Mouse (Mus musculus): ENCODE measurements at regions not wholly inside any gene's neighbourhood (a gene's known extent, or its start where the extent isn't known, plus 50 kb on each side); places are given as distances from the start of the nearest gene placed in this dataset.
A peak's percentile ranks its signal among the peaks of the same experiment; 100 is the strongest.

DNA sequence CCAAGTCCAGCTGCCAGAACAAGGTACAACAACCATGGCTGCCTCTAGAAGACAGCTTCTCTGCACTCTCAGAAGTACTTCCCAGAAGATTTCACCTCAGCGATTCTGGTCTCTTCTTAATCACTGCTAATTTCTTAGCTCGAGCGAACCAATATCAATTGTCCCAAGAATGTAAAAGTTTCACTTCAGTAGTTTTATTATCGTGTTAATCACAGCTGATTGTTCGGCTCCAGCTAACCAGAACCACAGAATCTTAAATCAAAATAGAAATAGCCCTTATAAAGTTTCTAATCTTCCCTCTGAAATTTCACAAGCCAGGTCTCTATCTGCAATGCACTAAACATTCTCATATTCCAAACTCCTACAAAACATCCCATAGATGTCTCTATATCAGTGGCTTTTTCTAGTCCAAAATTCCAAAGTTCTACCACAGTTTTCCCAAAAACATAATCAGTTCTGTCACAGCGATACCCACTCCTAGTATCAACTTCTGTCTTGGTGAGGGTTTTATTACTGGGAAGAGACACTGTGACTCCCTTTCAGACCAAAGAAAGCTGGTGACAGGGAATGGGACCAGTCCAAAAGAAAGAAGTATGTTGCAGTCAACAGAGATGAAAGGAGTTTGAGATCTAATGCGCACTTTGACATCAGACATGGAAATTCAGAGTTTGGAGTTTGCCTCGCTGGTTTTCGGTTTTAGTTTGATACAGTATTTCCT lies 130.2 kb downstream of the Gm10283 start:
- DNase-seq, result no peak

DNA sequence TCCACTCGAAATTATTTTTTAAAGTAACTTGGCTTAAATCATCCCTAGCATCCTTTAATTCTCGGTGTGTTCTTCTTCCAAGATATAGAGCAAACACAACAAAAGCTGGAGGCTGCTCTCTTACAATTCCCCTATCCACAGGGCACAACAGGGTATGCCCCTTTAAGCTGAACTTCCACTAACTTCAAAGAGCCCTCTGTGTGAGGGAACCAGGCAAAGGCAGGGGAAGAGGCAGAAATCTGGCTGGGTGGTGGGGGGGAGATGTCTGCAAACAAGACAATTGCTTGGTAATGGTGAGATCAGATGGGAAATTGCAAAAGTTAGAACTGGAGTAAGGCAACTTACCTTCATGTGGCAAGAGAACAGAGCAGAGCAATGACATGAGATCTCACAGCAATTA lies 154.7 kb downstream of the Gm10283 start:
- no peak for DNase-seq

DNA sequence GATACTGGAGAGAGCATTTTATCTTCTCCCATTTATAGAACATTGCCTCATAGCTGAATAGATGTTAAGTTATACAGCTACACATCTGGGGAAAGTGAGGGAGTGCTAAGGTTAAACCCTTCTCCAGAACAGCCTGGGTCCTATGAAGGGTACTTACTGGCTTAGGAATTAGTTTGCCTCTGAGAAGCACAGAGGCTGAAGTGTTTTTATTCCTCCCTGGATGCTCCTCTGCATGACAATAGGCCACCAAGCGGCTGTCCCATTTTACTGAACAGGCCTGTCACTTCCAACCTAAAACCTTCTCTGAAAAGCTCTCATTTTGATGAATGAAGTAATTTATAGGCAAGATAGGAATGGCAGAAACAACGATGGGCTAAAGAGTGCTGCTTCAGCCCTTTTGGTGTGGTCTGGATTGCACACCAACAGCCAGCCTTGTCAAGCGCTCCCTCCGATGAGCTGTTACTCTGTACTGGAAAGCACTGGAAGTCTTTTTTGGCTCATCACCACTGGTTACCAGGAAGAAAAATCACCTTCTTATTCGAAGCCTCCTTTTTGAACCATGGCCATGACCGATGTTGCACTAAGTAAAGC lies 157.1 kb downstream of the Gm10283 start:
- DNase-seq, result no peak

DNA sequence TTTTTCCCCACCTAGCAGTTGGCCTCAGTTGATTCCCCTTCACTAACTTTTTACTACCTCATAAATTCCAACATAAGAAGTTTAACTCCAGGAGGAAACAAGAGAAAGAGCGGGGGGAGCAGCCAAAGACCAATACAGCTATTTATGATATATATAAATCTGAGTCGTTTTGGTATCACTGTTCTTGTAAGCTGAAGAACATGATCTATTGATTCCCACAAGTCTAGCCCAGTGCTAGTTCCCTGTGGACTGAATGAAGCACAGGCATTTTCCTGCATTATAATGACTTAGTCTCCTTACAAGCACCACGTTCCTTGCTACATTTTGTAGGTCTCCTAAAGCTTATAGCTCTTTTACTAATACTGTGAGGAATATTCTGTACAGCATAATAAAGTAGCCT lies 187.5 kb downstream of the Gm10283 start:
- DNase-seq, result no peak

DNA sequence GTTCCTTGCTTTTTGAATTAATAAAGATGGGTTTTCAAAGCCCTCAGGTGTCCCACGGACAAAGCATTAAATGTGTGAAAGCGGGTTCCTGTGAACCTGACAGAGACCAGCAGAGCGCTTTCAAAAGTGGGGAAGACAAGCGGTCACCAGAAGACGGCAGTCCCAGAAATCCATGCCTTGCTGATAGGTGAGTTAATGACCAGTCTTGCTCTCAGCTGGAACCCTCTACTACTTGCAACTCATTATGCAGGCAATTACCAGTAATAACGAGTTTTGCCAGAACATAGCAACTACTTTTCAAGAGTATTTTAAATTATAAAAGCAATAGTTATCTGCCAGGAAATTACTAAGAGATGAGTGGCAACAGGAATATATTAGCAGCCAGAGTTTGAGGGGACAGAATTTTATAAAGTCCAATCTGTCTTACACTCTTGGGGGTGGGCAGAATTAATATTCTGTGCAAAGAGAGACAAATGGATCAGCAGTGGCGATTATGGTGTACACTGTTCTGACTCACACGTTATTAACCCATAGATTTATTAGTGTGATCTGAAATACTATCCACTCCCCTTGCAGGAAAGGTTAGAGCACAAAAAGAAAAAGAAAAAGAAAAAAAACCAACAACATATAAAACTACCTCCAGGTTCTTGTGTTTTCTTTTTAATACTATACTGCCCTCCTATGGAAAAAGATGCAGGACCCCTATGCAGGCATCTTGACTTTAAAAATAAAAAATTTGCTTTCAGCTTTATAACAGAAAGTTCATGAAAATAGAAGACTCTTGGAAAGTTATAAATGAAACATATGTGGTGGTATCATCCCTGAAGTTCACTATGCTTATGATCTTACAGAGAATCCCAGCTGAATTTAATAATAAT lies 188.8 kb downstream of the Gm10283 start:
- DNase-seq, result no peak

DNA sequence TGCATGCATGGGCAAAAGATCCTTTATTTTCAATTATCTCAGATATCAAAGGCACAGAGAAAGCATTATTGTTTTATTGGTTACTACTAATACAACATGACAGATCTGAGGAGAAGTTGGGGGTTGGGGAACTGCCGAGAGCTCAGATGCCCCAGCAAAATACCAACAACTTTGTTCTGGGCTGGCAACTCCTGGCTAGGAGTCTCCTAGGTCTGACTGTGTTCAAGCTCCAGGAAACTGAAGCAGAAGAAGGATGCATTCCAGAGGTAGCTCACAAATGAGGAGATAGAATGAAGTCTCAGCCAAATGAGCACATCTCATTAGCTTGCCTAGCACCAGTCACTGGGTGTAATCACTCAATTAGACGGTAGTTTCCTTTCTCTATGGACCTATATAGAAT lies 192.9 kb downstream of the Gm10283 start:
- DNase-seq, result no peak

DNA sequence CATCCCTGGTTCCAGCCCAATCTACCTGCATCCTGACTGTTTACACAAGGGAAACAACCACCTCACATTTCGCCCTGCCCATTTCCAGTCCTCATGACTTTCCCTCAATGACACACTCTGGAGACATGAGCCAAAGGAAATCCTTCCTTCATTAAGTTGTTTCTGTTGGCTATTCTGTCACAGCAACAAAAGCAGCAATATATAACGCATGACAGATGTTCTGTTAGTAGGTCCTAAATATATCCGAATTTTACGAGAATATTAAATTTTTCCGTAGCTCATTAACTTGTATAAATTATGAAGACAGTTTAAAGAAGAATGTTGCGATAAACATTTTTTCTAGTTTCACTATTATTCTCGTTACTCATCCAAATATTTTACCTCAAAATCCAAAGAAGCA lies 201.7 kb downstream of the Gm10283 start:
- no peak for DNase-seq

DNA sequence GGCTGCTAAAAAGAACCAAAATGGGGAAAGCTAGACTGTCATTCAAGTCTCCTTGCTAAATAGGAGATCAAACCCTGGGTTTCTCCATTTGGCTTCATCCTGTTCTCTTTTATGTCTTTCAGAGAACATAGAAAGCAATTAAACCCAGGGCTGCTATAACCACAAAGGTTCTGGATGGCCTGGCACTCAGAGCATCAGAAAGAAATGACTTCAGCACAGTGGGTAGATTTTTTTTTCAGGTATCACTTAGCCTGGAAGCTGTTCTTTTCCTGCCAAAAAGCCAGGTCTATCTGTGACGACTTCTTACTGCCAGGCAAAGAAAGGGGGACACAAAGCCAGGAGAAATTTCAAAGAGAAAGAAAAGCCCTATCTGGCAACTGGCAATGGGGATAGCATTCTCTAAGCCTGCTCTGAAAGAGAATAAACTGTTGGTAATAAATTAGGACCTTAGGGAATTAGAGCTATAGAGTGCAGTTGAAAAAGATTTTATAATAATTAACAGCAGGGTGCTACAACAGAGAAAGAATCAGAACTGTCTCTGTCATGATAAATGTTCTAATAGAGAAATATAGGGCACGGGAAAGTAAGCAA lies 225.7 kb downstream of the Gm10283 start:
- DNase-seq, result no peak

DNA sequence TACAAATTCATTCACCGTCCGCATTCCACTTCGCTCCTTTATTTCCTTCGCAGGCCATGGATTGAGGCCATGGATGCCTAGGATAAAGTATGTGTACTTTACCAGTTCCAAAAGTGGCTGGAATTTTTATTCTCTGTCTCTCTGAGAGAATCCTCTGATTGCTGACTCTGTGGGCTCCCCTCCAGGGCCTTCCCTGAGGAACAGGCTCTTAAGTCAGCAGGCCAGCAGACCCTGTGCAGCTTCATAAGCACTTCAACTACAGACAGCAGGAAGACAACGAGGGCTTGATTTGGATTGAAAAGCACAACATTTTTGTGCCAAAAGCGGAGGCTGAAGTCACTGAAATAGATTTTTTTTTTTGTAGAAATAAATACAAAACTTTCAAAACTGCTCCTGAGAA lies 252.7 kb downstream of the Gm10283 start:
- no peak for DNase-seq

DNA sequence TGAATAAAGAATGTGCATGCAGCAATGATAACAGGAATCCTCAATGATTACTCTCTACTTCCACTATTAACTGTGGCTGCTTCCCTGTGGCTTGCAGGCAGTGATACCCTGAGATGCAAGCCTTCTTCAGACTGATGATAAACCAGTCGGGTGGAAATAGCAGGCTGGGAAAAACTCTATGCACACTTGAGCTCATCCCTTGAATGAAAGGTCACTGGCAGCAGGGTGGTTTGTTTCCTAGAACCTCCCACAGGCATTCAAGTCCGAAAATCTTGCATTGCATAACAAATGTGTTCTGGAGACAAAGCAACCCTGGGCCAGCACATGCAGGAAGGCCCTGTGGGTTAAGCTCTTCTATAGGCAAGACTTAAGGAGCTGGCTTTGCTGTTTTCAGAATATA lies 253.3 kb downstream of the Gm10283 start:
- peak; percentile 4 for DNase-seq

DNA sequence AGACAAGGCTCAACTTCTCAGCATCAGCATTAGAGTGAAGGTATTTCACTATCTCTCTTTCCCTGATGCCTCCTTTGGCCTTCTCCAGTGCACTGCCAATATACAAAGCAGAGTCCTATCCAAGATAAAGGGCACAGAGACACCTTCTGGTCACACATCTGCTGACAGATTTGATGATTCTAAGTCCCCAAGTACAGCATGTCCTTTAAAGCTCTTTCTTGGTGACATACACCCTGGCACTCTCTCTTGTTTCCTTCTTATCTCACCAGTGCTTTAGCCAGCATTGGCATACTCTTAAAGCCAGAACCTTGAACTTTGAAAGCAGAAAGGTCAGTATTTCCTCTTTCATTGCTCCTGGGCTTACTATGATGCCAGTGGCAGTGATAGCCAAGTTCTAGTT lies 255.4 kb downstream of the Gm10283 start:
- peak; percentile 12 for DNase-seq

DNA sequence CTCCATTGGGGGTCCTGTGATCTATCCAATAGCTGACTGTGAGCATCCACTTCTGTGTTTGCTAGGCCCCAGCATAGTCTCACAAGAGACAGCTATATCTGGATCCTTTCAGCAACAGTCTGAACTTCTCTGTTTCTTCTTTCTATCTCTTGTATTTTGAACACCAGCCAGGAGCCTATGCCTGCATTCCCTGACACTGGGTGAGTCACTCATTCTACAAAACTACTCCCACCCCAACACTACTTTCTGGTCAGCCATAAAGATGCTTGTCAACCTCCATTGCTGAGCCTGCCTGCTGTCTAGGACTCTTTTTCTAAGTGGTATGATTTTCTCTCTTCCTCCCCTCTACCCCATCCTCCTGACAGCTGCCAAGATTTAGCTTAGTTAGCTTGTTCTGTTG lies 261.6 kb downstream of the Gm10283 start:
- no peak for DNase-seq

DNA sequence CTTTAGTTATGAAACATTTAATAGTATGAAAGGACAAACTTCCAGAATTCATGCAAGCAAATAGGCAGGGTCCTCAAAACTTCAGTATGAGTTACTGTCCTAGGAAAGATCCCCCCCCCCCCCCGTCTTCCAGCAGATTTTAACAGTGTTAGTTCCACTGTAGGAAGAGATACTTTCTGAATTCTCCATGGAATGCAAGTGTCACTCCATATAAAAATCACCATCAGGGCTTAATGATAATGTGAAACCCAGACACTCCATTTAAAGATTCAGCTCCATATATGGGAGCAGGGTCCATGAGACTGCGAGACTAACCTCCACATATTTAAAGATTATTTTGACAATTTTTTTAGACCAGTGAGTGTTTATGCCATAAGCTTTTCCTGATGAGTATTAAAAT lies 282.1 kb downstream of the Gm10283 start:
- no peak for DNase-seq

DNA sequence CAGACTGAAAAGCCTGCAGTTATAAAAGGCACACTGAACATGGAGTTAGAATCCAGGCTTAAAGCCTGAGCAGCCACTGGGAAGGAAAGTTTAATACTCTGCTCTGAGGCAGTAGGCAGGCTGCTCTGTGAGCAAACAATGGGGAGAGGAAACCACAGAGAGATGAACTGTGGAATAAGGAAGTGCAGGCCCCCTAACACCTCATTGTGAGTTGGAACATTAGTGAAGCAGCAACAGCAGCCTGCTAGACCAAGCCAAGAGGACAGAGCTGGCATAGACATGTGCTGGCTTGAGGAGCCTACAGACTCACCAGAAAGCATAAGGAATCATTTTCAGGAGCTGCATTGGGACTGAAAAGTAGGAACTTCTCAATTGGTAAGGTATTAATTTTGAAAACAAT lies 307.4 kb downstream of the Gm10283 start:
- DNase-seq, result no peak

DNA sequence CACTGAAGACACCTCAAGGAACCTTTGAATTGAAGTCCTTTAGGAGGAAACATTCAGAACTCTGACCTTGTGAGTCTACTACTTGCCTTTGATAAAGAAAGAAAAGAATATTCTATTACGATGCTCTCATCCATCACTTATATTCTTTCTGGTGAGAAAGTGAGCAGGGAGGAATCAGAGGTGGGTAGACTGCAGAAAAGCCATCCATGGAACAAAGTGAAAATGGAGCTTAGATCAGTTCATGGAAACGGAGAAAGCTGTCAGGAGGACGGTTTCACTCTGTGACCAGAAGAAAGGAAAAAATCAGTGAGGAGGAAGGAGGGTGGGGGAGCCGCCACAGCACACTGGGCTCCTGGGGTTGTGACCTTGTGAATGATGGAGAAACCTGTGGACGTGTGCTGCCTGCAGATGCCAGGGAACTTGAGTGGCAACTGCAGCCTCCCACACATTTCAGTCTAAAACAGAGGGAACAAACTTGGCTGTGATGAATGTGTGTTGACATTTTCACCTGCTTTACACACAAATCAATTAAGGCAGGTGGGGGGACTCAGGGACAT lies 335.2 kb downstream of the Gm10283 start:
- DNase-seq, result no peak
